17 mouse cellular contexts compared by ENCODE assay signal in the genomic region with DNA sequence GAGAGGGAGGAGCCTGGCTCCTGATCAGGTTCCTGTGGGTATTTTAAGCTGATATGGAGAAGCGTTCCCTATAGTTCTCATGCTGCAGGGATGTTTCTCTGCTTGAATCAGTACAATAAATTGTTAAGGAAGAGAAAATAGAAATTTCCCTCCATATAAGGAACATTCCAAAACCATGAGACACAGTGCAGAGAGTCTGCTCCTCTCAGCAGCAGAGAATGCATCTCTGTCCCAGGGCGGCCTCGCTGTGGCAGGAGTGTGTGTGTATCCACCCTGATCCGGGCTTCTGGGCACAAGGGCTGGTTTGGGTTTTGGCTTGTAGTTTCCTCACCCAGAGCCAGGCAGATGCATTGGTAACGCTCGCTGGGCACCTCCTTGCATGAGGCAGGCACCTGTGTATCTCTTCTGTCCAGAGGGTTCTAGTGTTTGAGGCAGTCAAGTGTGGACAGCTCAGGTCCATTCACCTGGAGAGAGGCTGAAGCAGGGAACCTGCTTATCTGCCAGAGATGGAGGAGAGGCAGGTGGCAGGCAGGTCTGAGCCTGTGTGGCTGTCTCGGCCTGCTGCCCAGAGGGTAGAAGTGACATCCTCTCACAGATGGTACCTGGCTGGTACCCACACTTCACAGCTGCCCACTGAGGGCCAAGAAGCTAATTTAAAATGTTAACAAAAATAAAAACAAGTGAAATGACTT. TPM values are rescaled to one million over a fixed set of nuclear protein-coding genes. Genes with fewer than 3 reads are reported as not detected.
DNase-seq lines count a peak whose midpoint lies in the region; ATAC-seq and TF ChIP-seq lines count a peak whose summit lies in the region.
"Had no signal": no experiment of that assay in that cellular context is flagged by ENCODE, and none has a peak within 500 bp of the region (broad histone marks: within the 10 kb centered on the region; RNA-seq: fewer than 3 reads in every experiment).

No protein-coding gene starts in this region.

- WGBS in hindbrain, embryonic 16.5 days: 93% methylated on average over 7 of the region's 7 CpGs
- WGBS in hindbrain, embryonic 13.5 days: 95% methylated on average over 7 of the region's 7 CpGs
- 73% methylated on average over 7 of the region's 7 CpGs for WGBS in intestine, postnatal 0 days
- 93% methylated on average over 7 of the region's 7 CpGs for WGBS in kidney, embryonic 14.5 days

- peak; percentile 31 to 40 for DNase-seq in B cell, adult 2 months
- DNase-seq in cerebellum, adult 18-20 months: peak; percentile 77 to 85
- no peak for DNase-seq in layer of hippocampus, adult 8-10 months (ENCODE audit: low spot score in 2 of 2)
- DNase-seq: right cerebral cortex, postnatal 4 days; thymus, adult 2 months had no signal

- no peak overlapping the region for H3K4me3 ChIP-seq in hindbrain, embryonic 16.5 days (ENCODE audit: low read length)
- H3K4me3 ChIP-seq in hindbrain, embryonic 13.5 days: no peak overlapping the region
- H3K4me3 ChIP-seq in intestine, postnatal 0 days (ENCODE audit: low read depth, low read length): no peak overlapping the region
- H3K4me3 ChIP-seq in kidney, embryonic 14.5 days (ENCODE audit: low read length): no peak overlapping the region
- H3K4me3 ChIP-seq: embryonic facial prominence, embryonic 12.5 days; limb, embryonic 10.5 days had no signal

- H3K9ac ChIP-seq in hindbrain, embryonic 16.5 days (ENCODE audit: low read depth, low read length): no peak overlapping the region
- H3K9ac ChIP-seq in hindbrain, embryonic 13.5 days: no peak overlapping the region
- no peak overlapping the region for H3K9ac ChIP-seq in intestine, postnatal 0 days (ENCODE audit: low read depth, low read length)
- H3K9ac ChIP-seq in kidney, embryonic 14.5 days (ENCODE audit: low read depth, low read length): no peak overlapping the region
- H3K9ac ChIP-seq: embryonic facial prominence, embryonic 12.5 days; forebrain, postnatal 0 days; hindbrain, embryonic 14.5 days had no signal

- no peak for TF ChIP-seq CTCF in intestine, postnatal 0 days (IDR thresholded peaks at IDR 0.05; ENCODE audit: low read depth)

- H3K27me3 ChIP-seq in hindbrain, embryonic 16.5 days (replicated peaks; ENCODE audit: control insufficient read depth, insufficient read depth, low read length): no peaks in the 10 kb centered on the region
- no peaks in the 10 kb centered on the region for H3K27me3 ChIP-seq in hindbrain, embryonic 13.5 days
- H3K27me3 ChIP-seq in intestine, postnatal 0 days (replicated peaks; ENCODE audit: control insufficient read depth, insufficient read depth, low read length): no peaks in the 10 kb centered on the region
- no peaks in the 10 kb centered on the region for H3K27me3 ChIP-seq in kidney, embryonic 14.5 days (ENCODE audit: control insufficient read depth, insufficient read depth, low read length)
- H3K27me3 ChIP-seq: embryonic facial prominence, embryonic 12.5 days had no signal

- ATAC-seq in hindbrain, embryonic 16.5 days: 0 out of 2 replicates have a peak, but pooled peaks have one; percentile 21
- no peak for ATAC-seq in hindbrain, embryonic 13.5 days (ENCODE audit: low FRiP score)
- peak; percentile 37; the same call in 1 of the 2 replicates for ATAC-seq in intestine, postnatal 0 days
- ATAC-seq in megakaryocyte, adult 5-6 weeks (ENCODE audit: poor library complexity, severe bottlenecking): no peak
- no peak for ATAC-seq in kidney, embryonic 14.5 days (ENCODE audit: low FRiP score, low TSS enrichment)

- H3K9me3 ChIP-seq in hindbrain, embryonic 16.5 days (ENCODE audit: control insufficient read depth, low read length): no peaks in the 10 kb centered on the region
- no peaks in the 10 kb centered on the region for H3K9me3 ChIP-seq in hindbrain, embryonic 13.5 days
- H3K9me3 ChIP-seq in intestine, postnatal 0 days (ENCODE audit: control insufficient read depth): no peaks in the 10 kb centered on the region
- no peaks in the 10 kb centered on the region for H3K9me3 ChIP-seq in kidney, embryonic 14.5 days (ENCODE audit: control insufficient read depth, low read length)
- H3K9me3 ChIP-seq: embryonic facial prominence, embryonic 12.5 days; limb, embryonic 10.5 days had no signal

- peaks cover 28% of the 10 kb centered on the region for H3K36me3 ChIP-seq in hindbrain, embryonic 16.5 days (ENCODE audit: control insufficient read depth, insufficient read depth, low read length)
- peaks cover 69% of the 10 kb centered on the region for H3K36me3 ChIP-seq in hindbrain, embryonic 13.5 days
- H3K36me3 ChIP-seq in intestine, postnatal 0 days (ENCODE audit: control insufficient read depth, insufficient read depth): peaks cover 57% of the 10 kb centered on the region
- H3K36me3 ChIP-seq in kidney, embryonic 14.5 days (ENCODE audit: control insufficient read depth, insufficient read depth, low read length): peaks cover 63% of the 10 kb centered on the region

- H3K27ac ChIP-seq in hindbrain, embryonic 16.5 days (ENCODE audit: low read depth, low read length): no peak overlapping the region
- H3K27ac ChIP-seq in hindbrain, embryonic 13.5 days: no peak overlapping the region
- H3K27ac ChIP-seq in intestine, postnatal 0 days (ENCODE audit: low read depth, low read length): no peak overlapping the region
- no peak overlapping the region for H3K27ac ChIP-seq in kidney, embryonic 14.5 days (ENCODE audit: low read depth, low read length)
- H3K27ac ChIP-seq: embryonic facial prominence, embryonic 12.5 days; hindbrain, embryonic 14.5 days; limb, embryonic 10.5 days had no signal

- H3K4me2 ChIP-seq in hindbrain, embryonic 16.5 days (ENCODE audit: low read length): no peak overlapping the region
- no peak overlapping the region for H3K4me2 ChIP-seq in hindbrain, embryonic 13.5 days
- H3K4me2 ChIP-seq in intestine, postnatal 0 days (replicated peaks; ENCODE audit: low read depth): no peak overlapping the region
- H3K4me2 ChIP-seq in kidney, embryonic 14.5 days (replicated peaks; ENCODE audit: low read depth, low read length): no peak overlapping the region
- H3K4me2 ChIP-seq: embryonic facial prominence, embryonic 12.5 days; hindbrain, embryonic 14.5 days had no signal

- no peaks in the 10 kb centered on the region for H3K4me1 ChIP-seq in hindbrain, embryonic 16.5 days (ENCODE audit: control insufficient read depth, insufficient read depth, low read depth, low read length)
- no peaks in the 10 kb centered on the region for H3K4me1 ChIP-seq in hindbrain, embryonic 13.5 days (replicated peaks)
- no peaks in the 10 kb centered on the region for H3K4me1 ChIP-seq in intestine, postnatal 0 days (replicated peaks; ENCODE audit: control insufficient read depth, insufficient read depth, low read length)
- no peaks in the 10 kb centered on the region for H3K4me1 ChIP-seq in kidney, embryonic 14.5 days (ENCODE audit: control insufficient read depth, insufficient read depth, low read length)
- H3K4me1 ChIP-seq: embryonic facial prominence, embryonic 12.5 days; limb, embryonic 10.5 days had no signal

RNA-seq across cellular contexts. Expression of gene Nacad, which starts 18.5 kb away (rescaled TPM):
- polyA plus RNA-seq in hindbrain, embryonic 16.5 days (2015; fragmentation: Nextera tagmentation; extraction: Ambion mirVana): 72.1 and 81.0 TPM in 2 replicates
- 87.6 and 90.0 TPM in 2 replicates for polyA plus RNA-seq in hindbrain, embryonic 13.5 days (2015; fragmentation: Nextera tagmentation; extraction: Ambion mirVana)
- polyA plus RNA-seq in intestine, postnatal 0 days (2015; fragmentation: Nextera tagmentation; extraction: Ambion mirVana): 4.0 and 4.8 TPM in 2 replicates
- total RNA-seq in megakaryocyte, adult 5-6 weeks (2015): 0.23 TPM in 1 of 2 replicates, not detected in the other
- total RNA-seq in megakaryocyte, adult 5-6 weeks (2017): not detected in 2 replicates
- polyA plus RNA-seq in kidney, embryonic 14.5 days (2014; fragmentation: Nextera tagmentation; extraction: Ambion mirVana): 0.77 and 0.86 TPM in 2 replicates
- 10 to 100 TPM; 35.7 to 52.6 (median 47.5) TPM for total RNA-seq in layer of hippocampus, adult 8-10 months (2022)
- total RNA-seq: granulocyte monocyte progenitor cell, adult 5-6 weeks had no signal

RNA-seq across cellular contexts. Expression of gene Tbrg4, which starts 38.5 kb away (rescaled TPM):
- 29.3 and 35.2 TPM in 2 replicates for polyA plus RNA-seq in hindbrain, embryonic 16.5 days (2015; fragmentation: Nextera tagmentation; extraction: Ambion mirVana)
- 29.2 and 34.0 TPM in 2 replicates for polyA plus RNA-seq in hindbrain, embryonic 13.5 days (2015; fragmentation: Nextera tagmentation; extraction: Ambion mirVana)
- 30.8 and 32.6 TPM in 2 replicates for polyA plus RNA-seq in intestine, postnatal 0 days (2015; fragmentation: Nextera tagmentation; extraction: Ambion mirVana)
- 15.3 and 17.3 TPM in 2 replicates for total RNA-seq in megakaryocyte, adult 5-6 weeks (2015)
- total RNA-seq in megakaryocyte, adult 5-6 weeks (2017): 9.4 and 10.6 TPM in 2 replicates
- 30.6 and 48.9 TPM in 2 replicates for polyA plus RNA-seq in kidney, embryonic 14.5 days (2014; fragmentation: Nextera tagmentation; extraction: Ambion mirVana)
- 10 to 100 TPM; 45.5 to 52.5 (median 48.4) TPM for total RNA-seq in layer of hippocampus, adult 8-10 months (2022)

RNA-seq across cellular contexts. Expression of gene Ccm2, which starts 40.7 kb away (rescaled TPM):
- 98.2 and 98.7 TPM in 2 replicates for polyA plus RNA-seq in hindbrain, embryonic 16.5 days (2015; fragmentation: Nextera tagmentation; extraction: Ambion mirVana)
- polyA plus RNA-seq in hindbrain, embryonic 13.5 days (2015; fragmentation: Nextera tagmentation; extraction: Ambion mirVana): 94.1 and 99.0 TPM in 2 replicates
- polyA plus RNA-seq in intestine, postnatal 0 days (2015; fragmentation: Nextera tagmentation; extraction: Ambion mirVana): 37.2 and 39.6 TPM in 2 replicates
- total RNA-seq in megakaryocyte, adult 5-6 weeks (2015): 32.2 and 32.4 TPM in 2 replicates
- 63.5 and 63.9 TPM in 2 replicates for total RNA-seq in megakaryocyte, adult 5-6 weeks (2017)
- polyA plus RNA-seq in kidney, embryonic 14.5 days (2014; fragmentation: Nextera tagmentation; extraction: Ambion mirVana): 86.4 and 94.4 TPM in 2 replicates
- total RNA-seq in layer of hippocampus, adult 8-10 months (2022): 10 to 100 TPM; 47.4 to 53.9 (median 52.2) TPM

RNA-seq across cellular contexts. Expression of gene Wap, which starts 51.0 kb away (rescaled TPM):
- not detected in 2 replicates for polyA plus RNA-seq in hindbrain, embryonic 16.5 days (2015; fragmentation: Nextera tagmentation; extraction: Ambion mirVana)
- not detected in 2 replicates for polyA plus RNA-seq in hindbrain, embryonic 13.5 days (2015; fragmentation: Nextera tagmentation; extraction: Ambion mirVana)
- 1.3 and 4.3 TPM in 2 replicates for polyA plus RNA-seq in intestine, postnatal 0 days (2015; fragmentation: Nextera tagmentation; extraction: Ambion mirVana)
- not detected in 2 replicates for total RNA-seq in megakaryocyte, adult 5-6 weeks (2015)
- not detected in 2 replicates for total RNA-seq in megakaryocyte, adult 5-6 weeks (2017)
- not detected in 2 replicates for polyA plus RNA-seq in kidney, embryonic 14.5 days (2014; fragmentation: Nextera tagmentation; extraction: Ambion mirVana)
- not detected for total RNA-seq in layer of hippocampus, adult 8-10 months (2022)
- total RNA-seq: forebrain, postnatal 0 days; granulocyte monocyte progenitor cell, adult 5-6 weeks; monocyte, adult 5-6 weeks had no signal
- polyA plus RNA-seq: CD4-positive, CD25-positive, alpha-beta regulatory T cell, adult 4 months; embryonic facial prominence, embryonic 12.5 days; forebrain, postnatal 0 days; hindbrain, embryonic 14.5 days; limb, embryonic 10.5 days had no signal

Comparison
In these comparisons a context has a peak if more than half of its experiments do, and no peak if none do; other contexts are left out.
1. ATAC-seq: peak in hindbrain, embryonic 16.5 days (single experiment) and intestine, postnatal 0 days (single experiment); none in hindbrain, embryonic 13.5 days (single experiment), megakaryocyte, adult 5-6 weeks (single experiment) and kidney, embryonic 14.5 days (single experiment).
2. DNase-seq: peak in B cell, adult 2 months (2 of 2) and cerebellum, adult 18-20 months (2 of 2); none in layer of hippocampus, adult 8-10 months (0 of 2).
3. RNA of gene Nacad, which starts 18.5 kb away (polyA plus RNA-seq): 87.6 to 90.0 TPM in hindbrain, embryonic 13.5 days and 72.1 to 81.0 TPM in hindbrain, embryonic 16.5 days; 4.0 to 4.8 TPM in intestine, postnatal 0 days and 0.77 to 0.86 TPM in kidney, embryonic 14.5 days; every median in the first group is over 10 times any median in the second.